Mouse (Mus musculus) forebrain, embryonic 14.5 days (tissue): ENCODE results near the gene Hand1. TPM values are rescaled to one million over a fixed set of nuclear protein-coding genes. Genes with fewer than 3 reads are reported as not detected.
A peak's percentile ranks its signal among the peaks of the same experiment; 100 is the strongest.
"Not testable (repeated sequence)": the region's sequence is repeated elsewhere in the genome, so short reads cannot be mapped to it uniquely, and the experiment has no call there.

Experiments
- ATAC-seq: fragments of 200-750 bp; cut with Nextera tagmentation; 2 replicates; pipeline ENCODE4 v1.8.0; 2017; ENCODE audit warnings: mild to moderate bottlenecking, moderate library complexity
- DNase-seq: peaks from one replicate; pipeline ENCODE4 v3.0.0-alpha.2; 2015; ENCODE audit warnings: low spot score
- H3K27ac ChIP-seq: fragments of 300-500 bp; sonication (generic); 2 replicates; pipeline ENCODE4 v1.5.1; 2014; ENCODE audit warnings: low read depth, mild to moderate bottlenecking, control low read depth, low read length, moderate library complexity
- H3K27me3 ChIP-seq: fragments of 300-500 bp; sonication (generic); replicated peaks from 2 replicates; pipeline ENCODE4 v1.6.1; 2014; ENCODE audit warnings: low read length, control low read depth, mixed read lengths; ENCODE audit not compliant: control insufficient read depth, insufficient read depth
- H3K36me3 ChIP-seq: fragments of 300-500 bp; sonication (generic); 2 replicates; pipeline ENCODE4 v1.6.1; 2014; ENCODE audit warnings: low read length, control low read depth; ENCODE audit not compliant: control insufficient read depth, insufficient read depth
- H3K4me1 ChIP-seq: fragments of 300-500 bp; sonication (generic); 2 replicates; pipeline ENCODE4 v1.6.1; 2014; ENCODE audit warnings: antibody characterized with exemption, low read length, control low read depth; ENCODE audit not compliant: control insufficient read depth, insufficient read depth
- H3K4me2 ChIP-seq: fragments of 300-500 bp; sonication (generic); 2 replicates; pipeline ENCODE4 v1.6.1; 2014; ENCODE audit warnings: mild to moderate bottlenecking, control low read depth, low read length
- H3K4me3 ChIP-seq: fragments of 300-500 bp; sonication (generic); 2 replicates; pipeline ENCODE4 v1.5.1; 2014; ENCODE audit warnings: low read depth, low read length, control low read depth
- H3K9ac ChIP-seq: fragments of 300-500 bp; sonication (generic); 2 replicates; pipeline ENCODE4 v1.6.1; 2014; ENCODE audit warnings: mild to moderate bottlenecking, low read length, control low read depth, moderate library complexity
- H3K9me3 ChIP-seq: fragments of 300-500 bp; sonication (generic); replicated peaks from 2 replicates; pipeline ENCODE4 v1.6.1; 2016; ENCODE audit warnings: low read length, control low read depth, mixed read lengths; ENCODE audit not compliant: control insufficient read depth
- WGBS: fragments of 180-500 bp; shearing (Covaris S2); extraction: QIAGEN DNeasy Blood & Tissue Kit; methylation state at CpG from one replicate; pipeline ENCODE4 v1.1.7; 2014; 5-methylcytosine and 5-hydroxymethylcytosine counted together
- polyA plus RNA-seq: library from polyadenylated mRNA; unstranded; fragments of >200 nt; fragmentation: Nextera tagmentation; extraction: Ambion mirVana; gene quantifications from 2 replicates; pipeline ENCODE4 v1.2.1, GENCODE M21; 2014

Gene Hand1
- polyA plus RNA-seq, 1 experiment from 2014 or later: not detected

- 80% methylated on average over 3 of the region's 3 CpGs for whole genome bisulfite sequencing
- Histone ChIP-seq H3K27me3 (no peaks in the 10 kb centered on the region), H3K27ac (no peak overlapping the region), H3K4me1 (no peaks in the 10 kb centered on the region), H3K4me2 (no peak overlapping the region), H3K9ac (no peak overlapping the region), H3K9me3 (no peaks in the 10 kb centered on the region), H3K36me3 (no peaks in the 10 kb centered on the region), H3K4me3 (no peak overlapping the region)
- no peak for DNase-seq
- no peak for ATAC-seq
These were observed 18.3 kb upstream of the Hand1 start for GRCm38 (mm10) chr11:57850931-57851330.

- DNase-seq: no peak
These were observed 17.7 kb upstream of the Hand1 start for GRCm38 (mm10) chr11:57850298-57850697.

GRCm38 (mm10) chr11:57847396-57847795 lies 14.8 kb upstream of the Hand1 start:
- Histone ChIP-seq H3K9ac (no peak overlapping the region), H3K4me3 (no peak overlapping the region), H3K27ac (no peak overlapping the region), H3K9me3 (no peaks in the 10 kb centered on the region), H3K27me3 (0 out of 2 replicates have a peak, but pooled peaks cover 3% of the 10 kb centered on the region), H3K4me2 (no peak overlapping the region), H3K4me1 (no peaks in the 10 kb centered on the region), H3K36me3 (no peaks in the 10 kb centered on the region)
- WGBS: 72% methylated on average over 7 of the region's 7 CpGs
- no peak for DNase-seq
- no peak for ATAC-seq

More at GRCm38 (mm10) chr11:57850298-57850697, 17.7 kb upstream of the Hand1 start:
- no peak overlapping the region for H3K9ac ChIP-seq
- no peak for ATAC-seq
- H3K4me2 ChIP-seq: no peak overlapping the region
- 67% methylated on average over 7 of the region's 7 CpGs for WGBS
- no peak overlapping the region for H3K4me3 ChIP-seq
- H3K27me3 ChIP-seq: no peaks in the 10 kb centered on the region
- H3K9me3 ChIP-seq: no peaks in the 10 kb centered on the region
- H3K4me1 ChIP-seq: no peaks in the 10 kb centered on the region
- H3K27ac ChIP-seq: no peak overlapping the region
- H3K36me3 ChIP-seq: no peaks in the 10 kb centered on the region

- H3K9me3 ChIP-seq, ATAC-seq, H3K27ac ChIP-seq, H3K4me3 ChIP-seq, H3K4me1 ChIP-seq, H3K4me2 ChIP-seq, DNase-seq, H3K9ac ChIP-seq, H3K27me3 ChIP-seq, H3K36me3 ChIP-seq: not testable (repeated sequence)
- WGBS: 82% methylated on average over 7 of the region's 9 CpGs
These were observed 14.1 kb upstream of the Hand1 start for GRCm38 (mm10) chr11:57846421-57847363.

GRCm38 (mm10) chr11:57841391-57841790 lies 8.8 kb upstream of the Hand1 start:
- H3K9ac ChIP-seq: peak overlapping the region; percentile 8; the same call in 1 of the 2 replicates
- no peak overlapping the region for H3K4me2 ChIP-seq
- DNase-seq (no peak), ATAC-seq (no peak)
- H3K4me3 ChIP-seq: no peak overlapping the region
- no peak overlapping the region for H3K27ac ChIP-seq
- 13% methylated on average over 7 of the region's 7 CpGs for WGBS
- H3K4me1 ChIP-seq: 0 out of 2 replicates have a peak, but pooled peaks cover 3% of the 10 kb centered on the region
- H3K27me3 ChIP-seq: peaks cover 47% of the 10 kb centered on the region
- no peaks in the 10 kb centered on the region for H3K9me3 ChIP-seq
- no peaks in the 10 kb centered on the region for H3K36me3 ChIP-seq

- Histone ChIP-seq H3K27me3 (peaks cover 50% of the 10 kb centered on the region), H3K4me1 (0 out of 2 replicates have a peak, but pooled peaks cover 3% of the 10 kb centered on the region), H3K9ac (peak overlapping the region; percentile 8; the same call in 1 of the 2 replicates), H3K9me3 (no peaks in the 10 kb centered on the region), H3K27ac (no peak overlapping the region), H3K4me3 (no peak overlapping the region), H3K36me3 (no peaks in the 10 kb centered on the region), H3K4me2 (no peak overlapping the region)
- ATAC-seq (no peak), DNase-seq (no peak)
- 10% methylated on average over 10 of the region's 10 CpGs for WGBS
These were observed 8.4 kb upstream of the Hand1 start for GRCm38 (mm10) chr11:57840986-57841385.

- no peak overlapping the region for H3K27ac ChIP-seq
- H3K36me3 ChIP-seq: no peaks in the 10 kb centered on the region
- WGBS: 3% methylated on average over 22 of the region's 22 CpGs
- no peaks in the 10 kb centered on the region for H3K9me3 ChIP-seq
- no peak overlapping the region for H3K9ac ChIP-seq
- DNase-seq (no peak), ATAC-seq (no peak)
- no peak overlapping the region for H3K4me3 ChIP-seq
- no peak overlapping the region for H3K4me2 ChIP-seq
- 0 out of 2 replicates have a peak, but pooled peaks cover 3% of the 10 kb centered on the region for H3K4me1 ChIP-seq
- H3K27me3 ChIP-seq: peaks cover 77% of the 10 kb centered on the region
These were observed 5.5 kb upstream of the Hand1 start for GRCm38 (mm10) chr11:57837861-57838680.

- H3K9me3 ChIP-seq: no peaks in the 10 kb centered on the region
- no peaks in the 10 kb centered on the region for H3K36me3 ChIP-seq
- H3K9ac ChIP-seq: no peak overlapping the region
- DNase-seq: no peak
- no peak for ATAC-seq
- 0 out of 2 replicates have a peak, but pooled peaks cover 3% of the 10 kb centered on the region for H3K4me1 ChIP-seq
- H3K27ac ChIP-seq: no peak overlapping the region
- no peak overlapping the region for H3K4me3 ChIP-seq
- no peak overlapping the region for H3K4me2 ChIP-seq
- 1% methylated on average over 38 of the region's 38 CpGs for WGBS
- H3K27me3 ChIP-seq: peaks cover 82% of the 10 kb centered on the region
These were observed 4.5 kb upstream of the Hand1 start for GRCm38 (mm10) chr11:57836872-57837680.
